Mouse (Mus musculus) myocyte (in vitro differentiated cells): ENCODE data around the gene Gm826. TPM values are rescaled to one million over a fixed set of nuclear protein-coding genes. Genes with fewer than 3 reads are reported as not detected.

ENCODE experiments used
- H3K27me3 ChIP-seq: one replicate; pipeline ENCODE4 v1.6.1; 2011; ENCODE audit not compliant: control insufficient read depth, insufficient read depth, insufficient read length
- H3K36me3 ChIP-seq: one replicate; pipeline ENCODE4 v1.6.1; 2011; ENCODE audit not compliant: control insufficient read depth, insufficient read depth
- H3K4me2 ChIP-seq: one replicate; pipeline ENCODE4 v1.6.1; 2011; ENCODE audit warnings: low read depth, control low read depth
- H3K4me3 ChIP-seq: one replicate; pipeline ENCODE4 v1.5.1; 2011; ENCODE audit warnings: mild to moderate bottlenecking, control low read depth, moderate library complexity
- H3K79me2 ChIP-seq: one replicate; pipeline ENCODE4 v1.6.1; 2011; ENCODE audit not compliant: control insufficient read depth, insufficient read depth
- H3ac ChIP-seq: one replicate; pipeline ENCODE4 v1.6.1; 2011; ENCODE audit not compliant: control insufficient read depth, insufficient read length
- CEBPB ChIP-seq: IDR thresholded peaks from 2 replicates; pipeline ENCODE4 v1.6.1; 2011; ENCODE audit warnings: mild to moderate bottlenecking, moderate library complexity; ENCODE audit not compliant: poor library complexity, insufficient read depth, severe bottlenecking
- E2F4 ChIP-seq: IDR thresholded peaks from one replicate; pipeline ENCODE4 v1.6.1; 2011; ENCODE audit warnings: mild to moderate bottlenecking, control low read depth, moderate library complexity; ENCODE audit not compliant: insufficient read depth
- MAX ChIP-seq: IDR thresholded peaks from one replicate; pipeline ENCODE4 v1.6.1; 2011; ENCODE audit warnings: low read depth, mild to moderate bottlenecking, control low read depth
- MYOD1 ChIP-seq, 3 experiments: IDR thresholded peaks; one replicate each; pipeline ENCODE4 v1.6.1; 2011; ENCODE audit warnings: control low read depth in 2 of 3, low read depth in 2 of 3, mild to moderate bottlenecking in 2 of 3, moderate library complexity in 1 of 3; ENCODE audit not compliant: insufficient read length in 2 of 3, control insufficient read depth in 1 of 3
- MYOG ChIP-seq, 3 experiments: IDR thresholded peaks; one replicate each; pipeline ENCODE4 v1.6.1; 2011; ENCODE audit warnings: control low read depth in 2 of 3, low read depth in 2 of 3, mild to moderate bottlenecking in 2 of 3; ENCODE audit not compliant: insufficient read length in 2 of 3, control insufficient read depth in 1 of 3, insufficient read depth in 1 of 3
- POLR2A ChIP-seq: IDR thresholded peaks from one replicate; pipeline ENCODE4 v1.6.1; 2011; ENCODE audit warnings: low read depth, mild to moderate bottlenecking, control low read depth, moderate library complexity; ENCODE audit not compliant: insufficient read length
- POLR2AphosphoS2 ChIP-seq: IDR thresholded peaks from one replicate; pipeline ENCODE4 v1.6.1; 2011; ENCODE audit warnings: low read depth, control low read depth; ENCODE audit not compliant: insufficient read length
- REST ChIP-seq: IDR thresholded peaks from one replicate; pipeline ENCODE4 v1.6.1; 2011; ENCODE audit warnings: mild to moderate bottlenecking, control low read depth, moderate library complexity; ENCODE audit not compliant: insufficient read depth, insufficient read length
- SRF ChIP-seq: IDR thresholded peaks from one replicate; pipeline ENCODE4 v1.6.1; 2011; ENCODE audit warnings: low read depth; ENCODE audit not compliant: control insufficient read depth, insufficient read length
- TCF12 ChIP-seq: IDR thresholded peaks from one replicate; pipeline ENCODE4 v1.6.1; 2011; ENCODE audit warnings: mild to moderate bottlenecking, control low read depth; ENCODE audit not compliant: poor library complexity, insufficient read depth, severe bottlenecking
- TCF3 ChIP-seq: IDR thresholded peaks from one replicate; pipeline ENCODE4 v1.6.1; 2011; ENCODE audit warnings: low read depth, control low read depth; ENCODE audit not compliant: insufficient read length
- USF1 ChIP-seq: IDR thresholded peaks from one replicate; pipeline ENCODE4 v1.6.1; 2011; ENCODE audit warnings: low read depth, mild to moderate bottlenecking, control low read depth, moderate library complexity
- polyA plus RNA-seq: library from polyadenylated mRNA; unstranded; fragments of >200 nt; fragmentation: generic; extraction: Trizol; gene quantifications from one replicate; pipeline ENCODE4 v1.2.1, GENCODE M21; 2012; ENCODE audit warnings: missing spikeins

Gm826 gene
- polyA plus RNA-seq, 1 experiment: not detected

DNA sequence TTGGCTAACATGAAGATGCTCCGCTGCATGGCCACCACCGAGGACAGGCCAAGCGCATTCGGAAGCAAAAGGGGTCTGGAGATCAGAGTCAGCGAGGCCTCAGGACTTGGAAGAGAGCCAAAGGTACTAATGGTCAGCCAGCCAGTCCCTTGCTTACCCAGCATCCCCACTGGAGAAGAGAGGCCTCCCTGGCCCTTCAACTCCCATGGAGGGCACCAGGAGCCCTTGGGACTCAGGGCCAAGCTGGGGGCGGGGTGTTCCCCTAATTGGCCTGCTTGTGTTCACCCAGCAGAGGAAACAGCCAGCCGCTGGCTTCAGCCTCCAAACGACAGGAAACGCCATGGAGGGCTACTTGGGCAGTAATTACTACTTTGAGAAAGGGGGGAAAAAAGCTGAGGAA is 5.1 kb downstream of the Gm826 start:
- no peaks in the 10 kb centered on the region for H3K27me3 ChIP-seq
- H3K4me2 ChIP-seq: no peak overlapping the region
- H3K79me2 ChIP-seq: no peaks in the 10 kb centered on the region
- H3K4me3 ChIP-seq: no peak overlapping the region
- H3K36me3 ChIP-seq: no peaks in the 10 kb centered on the region
- TF ChIP-seq USF1: no peak
- TF ChIP-seq POLR2A: no peak
- no peak for TF ChIP-seq MAX
- TF ChIP-seq TCF12: no peak
- TF ChIP-seq POLR2AphosphoS2: no peak
- no peak for TF ChIP-seq SRF
- H3ac ChIP-seq: no peak overlapping the region

DNA sequence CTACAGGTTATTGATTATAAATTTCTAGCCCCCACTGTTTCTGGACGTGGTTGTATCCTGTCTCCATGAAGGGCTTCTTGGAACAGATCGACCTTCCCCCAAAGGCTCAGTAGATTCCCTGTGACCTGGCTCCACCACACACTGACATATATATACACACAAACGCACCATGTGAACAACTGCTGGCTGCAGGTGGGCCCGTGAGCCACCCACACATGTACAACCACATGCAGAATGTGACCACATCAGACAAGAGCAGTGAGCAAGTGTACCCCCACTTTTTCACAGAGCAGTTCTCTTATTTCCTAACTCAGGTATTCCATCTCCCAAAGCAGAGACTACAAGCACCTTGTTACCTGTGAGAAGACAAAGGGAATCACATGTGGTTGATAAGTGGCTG is 6.2 kb downstream of the Gm826 start:
- H3K36me3 ChIP-seq: no peaks in the 10 kb centered on the region
- no peak overlapping the region for H3ac ChIP-seq
- TF ChIP-seq POLR2AphosphoS2 (no peak), MAX (no peak), MYOD1 (IDR thresholded peaks at IDR 0.05; ENCODE audit: control insufficient read depth in 1 of 3, insufficient read length in 2 of 3, low read depth in 2 of 3) (no peak), TCF12 (no peak), REST (no peak), CEBPB (no peak), E2F4 (no peak), POLR2A (no peak)
- H3K27me3 ChIP-seq: no peaks in the 10 kb centered on the region
- no peaks in the 10 kb centered on the region for H3K79me2 ChIP-seq
- no peak overlapping the region for H3K4me3 ChIP-seq
- no peak overlapping the region for H3K4me2 ChIP-seq

DNA sequence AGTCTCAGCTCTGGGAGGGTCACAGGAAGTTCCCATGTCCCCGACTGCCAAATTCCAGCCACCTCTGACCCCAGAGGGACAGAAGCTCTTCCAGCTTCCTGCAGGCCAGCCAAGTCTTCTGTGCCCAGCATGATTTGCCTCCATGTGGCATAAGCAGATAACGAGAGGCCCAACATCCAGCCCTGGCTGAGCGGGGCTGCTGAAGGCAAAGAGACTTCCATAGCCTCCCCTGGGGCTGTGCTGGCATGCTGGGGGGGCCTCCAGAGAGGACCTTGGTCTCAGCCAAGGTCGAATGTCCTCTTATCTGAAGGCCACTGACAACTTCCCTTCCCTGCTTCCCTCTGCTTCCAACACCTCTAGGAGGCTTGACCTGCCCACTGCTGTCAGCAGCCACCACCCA is 6.8 kb downstream of the Gm826 start:
- H3K36me3 ChIP-seq: no peaks in the 10 kb centered on the region
- no peaks in the 10 kb centered on the region for H3K27me3 ChIP-seq
- no peak overlapping the region for H3K4me3 ChIP-seq
- H3K4me2 ChIP-seq: no peak overlapping the region
- no peak overlapping the region for H3ac ChIP-seq
- TF ChIP-seq MAX: no peak
- no peak for TF ChIP-seq TCF12
- TF ChIP-seq MYOD1 (IDR thresholded peaks at IDR 0.05; ENCODE audit: control insufficient read depth in 1 of 3, insufficient read length in 2 of 3, low read depth in 2 of 3): no peak
- TF ChIP-seq SRF: no peak
- no peak for TF ChIP-seq POLR2AphosphoS2
- TF ChIP-seq USF1: no peak
- no peak for TF ChIP-seq CEBPB
- no peak for TF ChIP-seq MYOG (IDR thresholded peaks at IDR 0.05; ENCODE audit: control insufficient read depth in 1 of 3, insufficient read depth in 1 of 3, insufficient read length in 2 of 3, low read depth in 2 of 3)
- H3K79me2 ChIP-seq: no peaks in the 10 kb centered on the region

DNA sequence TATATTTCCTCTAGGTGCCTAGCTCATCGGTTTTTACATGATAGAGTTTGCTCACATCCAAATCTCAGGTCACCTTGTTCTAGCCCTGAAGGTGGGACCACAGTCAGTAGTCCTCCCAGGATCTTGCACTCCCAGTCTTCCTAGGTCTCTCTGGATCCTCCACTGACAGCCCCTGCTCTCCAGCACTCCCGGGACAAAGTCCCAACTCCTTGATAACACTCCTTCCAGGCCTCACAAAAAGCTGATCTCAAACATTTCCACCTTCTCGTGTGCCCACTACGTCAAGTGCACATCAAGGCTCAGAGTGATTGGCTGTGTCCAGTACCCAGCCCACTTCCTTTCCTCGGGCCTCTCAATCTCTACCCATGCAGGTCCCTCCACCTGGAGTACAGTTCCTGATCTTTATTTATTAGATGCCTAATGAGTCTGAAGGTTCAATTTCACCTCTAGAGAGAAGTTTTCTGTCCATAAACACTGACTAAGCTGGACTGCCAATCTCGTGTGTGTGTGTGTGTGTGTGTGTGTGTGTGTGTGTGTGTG is 8.8 kb downstream of the Gm826 start:
- Histone ChIP-seq H3ac (no peak overlapping the region), H3K79me2 (no peaks in the 10 kb centered on the region), H3K27me3 (no peaks in the 10 kb centered on the region), H3K4me3 (no peak overlapping the region), H3K4me2 (no peak overlapping the region), H3K36me3 (no peaks in the 10 kb centered on the region)
- TF ChIP-seq E2F4 (no peak), REST (no peak)

DNA sequence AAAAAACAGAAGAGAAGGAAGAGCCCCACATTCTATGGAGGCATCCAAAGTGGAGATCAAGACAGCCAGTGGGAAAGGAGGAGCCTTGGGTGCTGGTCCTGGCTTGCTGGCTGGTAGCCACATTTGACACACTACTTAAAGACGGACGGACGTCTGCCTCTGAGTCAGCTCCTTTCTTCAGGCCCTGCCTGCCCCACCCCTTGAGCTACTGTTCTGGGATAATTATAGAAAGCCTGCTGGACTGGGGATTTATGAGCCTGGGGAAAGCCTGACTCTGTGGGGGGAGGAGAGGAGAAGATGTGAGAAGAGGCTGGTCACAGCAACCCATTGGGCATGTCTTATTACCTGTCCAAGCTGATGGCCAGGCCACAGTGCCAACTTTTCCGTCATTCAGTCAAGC is 12.1 kb downstream of the Gm826 start:
- no peaks in the 10 kb centered on the region for H3K36me3 ChIP-seq
- H3K79me2 ChIP-seq: no peaks in the 10 kb centered on the region
- no peak overlapping the region for H3K4me3 ChIP-seq
- H3K27me3 ChIP-seq: no peaks in the 10 kb centered on the region
- TF ChIP-seq POLR2A (no peak), USF1 (no peak), MYOD1 (IDR thresholded peaks at IDR 0.05; ENCODE audit: control insufficient read depth in 1 of 3, insufficient read length in 2 of 3, low read depth in 2 of 3) (no peak), REST (no peak), CEBPB (no peak), TCF3 (no peak), E2F4 (no peak), TCF12 (no peak), POLR2AphosphoS2 (no peak), SRF (no peak), MYOG (IDR thresholded peaks at IDR 0.05; ENCODE audit: control insufficient read depth in 1 of 3, insufficient read depth in 1 of 3, insufficient read length in 2 of 3, low read depth in 2 of 3) (no peak)
- no peak overlapping the region for H3K4me2 ChIP-seq
- no peak overlapping the region for H3ac ChIP-seq
